Mouse (Mus musculus) brain, embryonic 14.5 days (tissue): Measurements from ENCODE around the gene Prkcsh. TPM values are rescaled to one million over a fixed set of nuclear protein-coding genes. Genes with fewer than 3 reads are reported as not detected.

Experiments used
- DNase-seq: peaks from one replicate; pipeline ENCODE4 v3.0.0-alpha.2; 2011; ENCODE audit warnings: low read depth
- CTCF ChIP-seq: fragments of 200-500 bp; IDR thresholded peaks from 2 replicates; pipeline ENCODE4 v1.5.1; 2012; ENCODE audit warnings: inconsistent platforms, mild to moderate bottlenecking, moderate library complexity, borderline replicate concordance; ENCODE audit not compliant: insufficient read depth, insufficient read length; ENCODE audit errors: extremely low read depth
- POLR2A ChIP-seq: fragments of 200-500 bp; IDR thresholded peaks from 2 replicates; pipeline ENCODE4 v1.6.1; 2012; ENCODE audit warnings: mild to moderate bottlenecking, inconsistent platforms, borderline replicate concordance; ENCODE audit not compliant: poor library complexity, insufficient read depth, insufficient read length, severe bottlenecking; ENCODE audit errors: extremely low read depth
- polyA plus RNA-seq: library from polyadenylated mRNA; depleted of rRNA; stranded (reverse); fragments of >200 nt; gene quantifications from 2 replicates; pipeline ENCODE4 v1.2.3, GENCODE M21; 2012; rRNA removed

Prkcsh gene
- polyA plus RNA-seq, 1 experiment = 126 TPM

DNA sequence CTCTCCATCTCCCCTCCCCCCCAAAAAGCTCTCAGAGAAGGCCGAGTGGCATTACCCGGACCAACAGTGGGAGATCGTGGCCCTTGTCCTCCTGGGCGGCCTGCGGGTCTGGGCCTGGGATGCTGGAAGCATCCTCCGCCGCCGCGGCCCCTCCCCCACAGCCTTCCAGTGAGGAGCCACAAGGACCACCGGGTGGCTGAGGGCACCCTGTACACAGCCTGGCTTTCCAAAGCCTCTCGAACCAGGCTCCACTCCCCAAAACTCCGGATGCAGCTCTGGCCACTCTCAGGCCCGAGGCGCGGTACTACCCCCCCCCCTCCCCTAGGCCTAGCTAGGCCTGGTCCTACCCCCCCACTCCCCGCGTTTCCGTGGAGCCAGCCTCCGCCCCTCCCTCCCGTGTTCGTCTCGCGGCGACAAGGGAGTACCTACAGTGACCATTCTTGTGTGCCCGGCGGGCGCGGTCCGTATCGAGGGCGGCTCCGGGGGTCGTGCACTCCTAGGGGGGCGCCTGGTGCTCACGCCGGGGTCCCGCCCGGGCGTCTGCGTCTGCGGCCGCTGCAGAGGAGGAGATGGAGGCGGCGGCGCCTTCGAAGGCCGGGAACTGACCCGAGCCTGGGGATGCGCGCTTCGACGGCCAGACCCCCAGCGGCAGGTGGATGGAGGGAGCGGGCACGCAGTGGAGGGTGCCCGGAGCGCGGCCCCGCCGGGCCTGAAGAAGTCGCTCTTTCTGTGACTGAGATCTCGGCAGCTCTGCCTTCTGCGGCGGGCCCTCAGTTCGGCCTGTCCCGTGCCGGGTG is 48.8 kb downstream of the Prkcsh start:
- TF ChIP-seq POLR2A (no peak), CTCF (no peak)

DNA sequence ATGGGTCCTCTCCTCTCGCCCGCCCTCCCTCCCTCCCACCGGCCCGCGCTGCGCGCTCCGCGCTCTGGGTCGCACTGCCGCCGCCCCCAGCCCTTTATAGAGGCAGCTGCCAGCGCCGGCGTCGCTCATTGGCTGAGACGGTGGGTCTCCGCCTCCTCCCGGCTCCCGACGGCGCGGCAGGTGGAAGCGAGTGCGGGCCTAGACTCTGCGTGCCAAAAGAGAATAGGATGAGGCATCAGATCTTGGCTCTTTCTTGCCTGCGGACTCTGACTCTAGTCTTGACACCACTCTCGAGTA is 49.3 kb downstream of the Prkcsh start, which contains the start of gene Elavl3:
Gene Elavl3 (minus strand): TSS at position 66 of the 297 bp plus-strand sequence.
- TF ChIP-seq CTCF (no peak), POLR2A (peak; percentile 98)
- peak; percentile 95 for DNase-seq

More for the DNA sequence above, 48.8 kb downstream of the Prkcsh start:
- DNase-seq = peak; percentile 62

DNA sequence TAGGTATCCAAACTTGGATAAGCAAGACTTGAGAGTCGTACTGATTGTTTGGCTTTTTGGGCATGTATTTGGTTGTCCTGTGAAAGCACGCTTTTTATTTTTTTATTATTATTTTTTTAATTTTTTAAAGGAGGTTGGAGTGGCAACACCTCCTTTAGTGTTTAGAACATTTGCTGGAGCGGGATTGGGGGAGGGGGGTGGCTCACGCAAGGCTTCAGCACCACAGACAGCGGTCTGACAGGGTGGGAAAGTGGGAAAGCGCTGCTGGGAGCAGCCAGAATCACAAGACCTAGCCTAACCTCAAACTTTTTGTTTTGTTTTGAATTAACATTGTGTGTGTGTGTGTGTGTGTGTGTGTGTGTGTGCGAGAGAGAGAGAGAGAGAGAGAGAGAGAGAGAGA is 51.1 kb downstream of the Prkcsh start:
- no peak for DNase-seq
- no peak for TF ChIP-seq CTCF
- no peak for TF ChIP-seq POLR2A

DNA sequence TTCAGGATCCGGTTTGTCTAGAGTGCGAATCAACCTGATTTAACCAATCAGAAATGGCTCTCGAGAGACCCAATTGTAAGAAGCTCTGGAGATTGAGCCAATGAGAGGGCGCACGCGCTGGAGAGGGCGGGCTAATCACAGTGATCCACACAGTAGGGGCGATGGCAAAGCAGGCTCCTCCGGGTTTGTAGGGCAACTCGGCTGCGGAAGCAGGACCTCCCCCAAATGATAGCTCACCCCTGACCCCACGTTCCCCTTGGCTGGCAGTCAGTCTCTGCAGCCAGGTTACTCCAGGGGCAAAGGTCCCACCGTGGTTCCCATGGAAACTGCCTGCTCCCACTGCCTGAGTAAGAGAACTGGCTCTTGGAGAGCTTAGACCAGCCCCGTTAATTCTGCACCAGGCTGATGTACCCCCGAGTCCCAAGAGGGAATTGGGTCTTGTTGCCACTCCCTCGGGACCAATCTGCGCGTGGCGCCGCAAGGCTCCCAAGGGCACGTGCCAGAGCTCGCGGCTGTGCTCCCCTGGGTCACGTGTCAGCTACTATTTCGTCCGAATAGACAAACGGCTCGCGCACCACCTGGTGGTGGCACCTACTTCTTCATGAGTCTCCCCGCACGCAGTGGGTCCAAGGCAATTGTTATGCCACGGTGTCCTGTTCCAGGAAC is 51.9 kb downstream of the Prkcsh start:
- no peak for TF ChIP-seq POLR2A
- TF ChIP-seq CTCF = peak; percentile 69
- DNase-seq = peak; percentile 90

DNA sequence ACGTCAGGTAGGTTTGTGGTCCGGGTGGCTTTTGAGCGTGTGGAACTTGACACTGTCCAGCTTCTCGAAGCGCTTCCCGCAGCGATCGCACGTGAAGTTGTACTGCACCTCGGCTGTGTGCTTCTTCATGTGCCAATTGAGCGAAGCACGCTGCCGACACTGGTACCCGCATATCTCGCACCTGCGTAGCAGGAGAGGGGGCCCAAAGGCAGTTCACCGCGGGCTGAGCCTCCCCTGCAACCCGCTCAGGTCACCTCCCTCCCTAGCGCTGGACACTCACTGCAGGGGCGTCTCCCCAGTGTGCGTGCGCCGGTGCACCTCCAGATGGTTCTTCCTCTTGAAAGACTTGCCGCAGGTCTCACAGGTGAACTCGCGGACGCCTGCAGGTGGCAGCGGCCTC is 53.1 kb downstream of the Prkcsh start:
- DNase-seq = no peak
- TF ChIP-seq POLR2A (no peak), CTCF (no peak)

DNA sequence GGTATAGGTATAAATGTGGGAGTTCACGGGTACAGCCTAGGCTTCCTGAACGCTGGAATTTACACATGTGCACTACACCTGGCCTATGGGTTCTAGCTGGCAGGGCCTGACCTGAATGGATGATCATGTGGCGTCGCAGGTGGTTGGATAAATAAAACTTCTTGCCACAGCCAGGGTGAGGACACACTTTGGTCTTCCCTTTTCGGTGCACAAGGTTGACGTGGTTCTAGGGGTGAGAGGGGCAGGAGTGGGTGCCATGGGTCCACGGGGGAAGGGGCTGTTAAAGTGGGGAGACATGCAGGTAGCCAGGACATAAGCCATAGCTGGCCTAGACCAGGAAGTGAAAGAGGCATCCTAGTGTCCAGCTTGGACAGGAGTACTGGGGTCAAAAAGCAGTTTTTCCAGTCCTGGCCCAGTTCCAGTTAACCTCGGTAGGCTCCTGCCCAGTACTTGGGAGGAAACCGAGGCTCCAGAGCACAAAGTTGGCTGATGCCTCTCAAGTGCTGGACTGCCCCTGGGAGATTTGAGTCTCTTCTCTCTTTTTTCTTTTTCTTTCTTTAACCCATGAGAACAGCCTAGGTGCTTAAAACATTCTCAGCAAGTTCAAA is 53.8 kb downstream of the Prkcsh start:
- TF ChIP-seq POLR2A = no peak
- no peak for TF ChIP-seq CTCF

DNA sequence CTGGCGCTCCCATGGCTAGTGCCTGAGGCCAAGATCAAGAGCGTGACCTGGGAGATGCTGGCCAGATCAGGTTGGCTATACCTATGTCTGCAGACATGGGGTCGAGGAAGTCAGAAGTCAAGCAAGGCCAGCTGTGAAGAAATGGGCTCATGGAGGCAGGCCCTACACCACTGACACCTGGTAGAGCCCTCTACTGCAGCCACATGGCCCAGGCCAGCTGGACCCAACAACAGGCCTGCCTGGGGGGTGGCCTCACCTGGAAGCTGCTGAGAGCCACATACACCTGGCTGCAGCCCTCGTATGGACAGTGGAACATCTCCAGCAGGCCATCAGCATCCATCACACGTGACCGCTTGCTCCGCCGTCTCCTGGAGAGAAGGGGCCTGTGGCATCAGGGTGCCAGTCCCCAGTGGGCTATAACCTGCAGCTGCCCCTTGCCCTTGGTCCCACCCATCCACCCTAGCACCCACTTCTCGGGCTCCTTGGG is 54.5 kb downstream of the Prkcsh start:
- DNase-seq = no peak
- TF ChIP-seq CTCF = no peak
- no peak for TF ChIP-seq POLR2A

More for the DNA sequence above, 53.8 kb downstream of the Prkcsh start:
- DNase-seq = no peak

DNA sequence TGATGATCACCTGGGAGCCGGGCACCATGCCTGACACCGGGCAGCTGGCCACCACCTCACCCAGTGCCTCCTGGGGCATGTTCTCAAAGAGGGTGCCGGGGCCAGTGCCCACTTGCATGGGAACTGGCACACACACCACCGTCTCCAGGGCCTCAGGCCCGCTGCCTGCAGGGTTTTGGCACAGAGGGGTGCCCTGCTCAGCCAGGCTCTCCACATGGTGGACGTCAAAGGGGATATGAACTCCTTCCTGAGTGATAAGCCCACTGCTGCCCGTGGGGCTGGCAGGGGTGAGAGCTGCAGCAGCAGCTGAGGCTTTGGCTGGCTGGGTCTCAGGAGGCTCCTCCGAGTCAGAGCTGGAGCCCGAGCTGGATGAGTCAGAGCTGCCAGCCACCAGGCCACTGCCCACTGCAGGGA is 55.4 kb downstream of the Prkcsh start:
- DNase-seq = no peak
- no peak for TF ChIP-seq CTCF
- no peak for TF ChIP-seq POLR2A

DNA sequence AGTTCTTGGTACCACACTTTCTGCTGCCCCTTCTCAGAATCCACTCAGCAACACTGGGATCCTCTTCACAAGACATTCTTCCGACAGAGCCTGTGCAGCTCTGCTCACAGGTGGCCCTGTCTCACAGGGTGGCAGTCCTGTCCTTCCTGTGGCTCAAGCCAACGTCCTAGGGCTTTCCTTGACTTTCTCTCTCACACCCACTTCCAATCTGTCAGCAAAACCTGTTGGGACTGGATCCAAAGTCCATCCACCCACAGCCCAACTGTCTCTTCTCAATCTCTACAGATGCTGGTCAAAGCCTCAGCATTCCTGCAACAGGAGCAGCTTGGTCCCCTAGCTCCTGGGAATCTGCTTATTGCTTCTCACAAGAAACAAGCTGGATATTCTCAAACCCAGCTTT is 58.7 kb downstream of the Prkcsh start:
- no peak for DNase-seq

More for the DNA sequence above, 58.7 kb downstream of the Prkcsh start:
- TF ChIP-seq POLR2A (no peak), CTCF (no peak)

Other genes with a start within 250 kb of the Prkcsh start
- 19.6 and 34.1 TPM in 2 replicates for gene Spc24, start 242.5 kb upstream of the Prkcsh start, polyA plus RNA-seq
- gene Kank2, start 204.1 kb upstream of the Prkcsh start, polyA plus RNA-seq = 5.9 and 10.8 TPM in 2 replicates
- gene Angptl8, start 167.3 kb upstream of the Prkcsh start, polyA plus RNA-seq = not detected in 2 replicates
- gene Dock6, start 150.2 kb upstream of the Prkcsh start, polyA plus RNA-seq = 53.6 and 59.4 TPM in 2 replicates
- 23.3 and 34.1 TPM in 2 replicates for gene Rab3d, start 84.6 kb upstream of the Prkcsh start, polyA plus RNA-seq
- gene Ccdc159, start 75.3 kb upstream of the Prkcsh start, polyA plus RNA-seq = 15.7 and 16.1 TPM in 2 replicates
- 28.6 and 46.8 TPM in 2 replicates for gene Tmem205, start 75.2 kb upstream of the Prkcsh start, polyA plus RNA-seq
- gene Plppr2, start 65.8 kb upstream of the Prkcsh start, polyA plus RNA-seq = 179 and 182 TPM in 2 replicates
- gene Swsap1, start 47.1 kb upstream of the Prkcsh start, polyA plus RNA-seq = 7.3 and 8.7 TPM in 2 replicates
- 2.1 and 2.3 TPM in 2 replicates for gene Epor, start 39.3 kb upstream of the Prkcsh start, polyA plus RNA-seq
- gene Rgl3, start 13.4 kb upstream of the Prkcsh start, polyA plus RNA-seq = 1.8 and 2.3 TPM in 2 replicates
- 5.2 and 6.7 TPM in 2 replicates for gene Ccdc151, start 172 bp upstream of the Prkcsh start, polyA plus RNA-seq
- gene Elavl3, start 49.2 kb downstream of the Prkcsh start, polyA plus RNA-seq = 203 and 265 TPM in 2 replicates
- not detected in 2 replicates for gene Gm49318, start 68.5 kb downstream of the Prkcsh start, polyA plus RNA-seq
- gene Zfp653, start 68.6 kb downstream of the Prkcsh start, polyA plus RNA-seq = 49.1 and 62.1 TPM in 2 replicates
- 51.3 and 57.7 TPM in 2 replicates for gene Ecsit, start 82.6 kb downstream of the Prkcsh start, polyA plus RNA-seq
- 0.35 and 0.55 TPM in 2 replicates for gene Cnn1, start 96.4 kb downstream of the Prkcsh start, polyA plus RNA-seq
- 138 and 193 TPM in 2 replicates for gene Elof1, start 114.4 kb downstream of the Prkcsh start, polyA plus RNA-seq
- gene Acp5, start 132.9 kb downstream of the Prkcsh start, polyA plus RNA-seq = 1.2 and 1.4 TPM in 2 replicates
- gene Pigyl, start 154.0 kb downstream of the Prkcsh start, polyA plus RNA-seq = 62.4 and 82.8 TPM in 2 replicates
- gene Zfp872, start 185.3 kb downstream of the Prkcsh start, polyA plus RNA-seq = 0.03 and 0.15 TPM in 2 replicates
- gene Zfp809, start 222.9 kb downstream of the Prkcsh start, polyA plus RNA-seq = 6.2 and 8.6 TPM in 2 replicates